Mouse (Mus musculus) erythroblast, adult 5-6 weeks (primary cell): Measurements from ENCODE around the gene Gpr19. TPM values are rescaled to one million over a fixed set of nuclear protein-coding genes. Genes with fewer than 3 reads are reported as not detected.
A peak's percentile ranks its signal among the peaks of the same experiment; 100 is the strongest.

Experiments
- ATAC-seq: replicated peaks from 2 replicates; pipeline ENCODE4 v1.8.0; 2016; ENCODE audit warnings: moderate number of reproducible peaks, mild to moderate bottlenecking, moderate TSS enrichment, inconsistent platforms; ENCODE audit not compliant: poor library complexity, low FRiP score, severe bottlenecking
- total RNA-seq, 2 experiments: library from RNA; stranded (forward) in 1 of 2; stranded (reverse) in 1 of 2; fragments of 150-400 nt in 1 of 2; fragments of 200-764, 138-1000 nt in 1 of 2; gene quantifications; 2 replicates each; pipeline versions ENCODE4 v1.2.3 to v1.2.4; 2015 to 2017; ENCODE audit warnings: low replicate concordance in 2 of 2

The Gpr19 gene
- total RNA-seq, 2 experiments from 2014 or later, result 5.0 to 8.3 TPM

DNA sequence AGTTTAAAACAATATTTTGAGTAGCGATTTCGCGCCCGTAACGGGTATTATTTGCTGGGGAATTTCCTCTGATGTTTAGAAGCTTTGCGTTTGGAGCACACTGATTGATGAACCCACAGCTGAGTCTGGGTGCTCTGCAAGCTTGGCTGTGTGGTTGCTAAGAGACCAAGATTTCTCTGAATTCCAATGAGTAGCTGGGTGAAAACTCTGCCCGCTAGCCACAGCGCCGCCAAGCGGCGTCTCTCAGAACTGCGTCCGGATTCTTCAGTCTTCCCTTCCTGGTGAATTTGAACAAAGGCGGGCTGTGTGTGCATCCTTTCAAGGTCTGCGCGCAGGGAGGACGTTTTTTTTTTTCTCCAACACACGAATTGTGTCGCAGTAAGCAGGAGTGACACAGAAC, 35.2 kb downstream of the Gpr19 start:
- ATAC-seq, result peak; percentile 75

DNA sequence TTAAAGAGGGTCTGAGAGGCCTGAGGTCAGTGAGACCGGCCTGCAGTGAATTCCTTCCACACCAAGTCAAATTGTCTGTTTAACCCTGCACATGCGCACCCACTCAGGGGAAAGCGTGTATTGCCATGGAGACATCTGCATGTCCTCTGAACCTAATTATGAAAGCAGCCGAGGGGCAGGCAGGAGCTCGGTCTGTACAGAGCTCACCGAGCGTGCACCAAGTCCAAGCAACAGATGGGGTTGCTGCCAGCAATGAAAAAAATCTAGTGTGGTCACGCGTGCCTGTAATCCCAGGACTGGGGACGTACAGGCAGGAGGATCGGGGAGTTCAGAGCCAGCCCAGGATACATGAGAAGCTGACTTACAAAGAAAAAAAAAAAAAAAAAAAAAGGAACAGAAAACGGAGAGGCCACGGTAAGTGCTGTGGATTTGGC, 35.7 kb downstream of the Gpr19 start:
- ATAC-seq, result 0 out of 2 replicates have a peak, but pooled peaks have one; percentile 13

DNA sequence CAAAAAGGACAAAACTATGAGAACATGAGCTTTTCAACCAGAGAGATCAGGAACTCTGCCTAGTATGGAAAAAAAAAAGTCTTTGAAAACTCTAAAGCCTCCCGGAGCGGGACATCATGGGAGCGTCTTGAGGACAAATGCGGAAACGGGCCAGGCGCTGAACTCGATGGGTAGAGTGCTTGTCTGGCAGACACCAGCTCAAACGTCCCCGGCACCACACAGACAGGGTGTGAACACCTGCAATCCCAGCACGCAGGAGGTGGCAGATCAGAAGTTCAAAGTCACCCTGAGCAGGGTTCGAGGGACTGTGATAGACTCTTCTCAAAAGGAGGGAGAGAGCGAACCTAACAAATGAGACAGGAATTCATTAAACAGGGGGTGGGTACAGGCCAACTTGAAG, 37.0 kb downstream of the Gpr19 start:
- no peak for ATAC-seq

GRCm38 (mm10) chr6:134860275-134860674, 38.1 kb downstream of the Gpr19 start:
- no peak for ATAC-seq

GRCm38 (mm10) chr6:134859021-134859420, 39.4 kb downstream of the Gpr19 start:
- no peak for ATAC-seq

GRCm38 (mm10) chr6:134855926-134856325, 42.5 kb downstream of the Gpr19 start:
- ATAC-seq, result no peak

DNA sequence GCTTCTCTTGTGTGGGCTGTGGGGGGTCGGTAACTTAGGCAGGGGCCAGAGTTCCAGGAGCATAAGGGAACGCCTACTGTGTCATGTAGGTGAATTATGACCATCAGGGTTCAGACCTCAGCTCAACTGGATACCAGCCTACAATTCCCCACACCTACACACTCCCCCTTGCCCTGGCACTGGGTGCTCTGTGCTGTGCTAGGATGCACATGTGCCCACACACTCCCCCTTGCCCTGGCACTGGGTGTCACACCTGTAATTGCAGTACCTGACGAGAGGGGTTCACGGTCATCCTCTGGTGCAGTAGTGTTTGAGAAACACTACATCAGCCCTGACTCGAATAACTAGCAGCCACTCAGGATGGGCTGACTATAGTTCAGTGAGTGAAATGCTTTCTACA, 43.6 kb downstream of the Gpr19 start:
- no peak for ATAC-seq

DNA sequence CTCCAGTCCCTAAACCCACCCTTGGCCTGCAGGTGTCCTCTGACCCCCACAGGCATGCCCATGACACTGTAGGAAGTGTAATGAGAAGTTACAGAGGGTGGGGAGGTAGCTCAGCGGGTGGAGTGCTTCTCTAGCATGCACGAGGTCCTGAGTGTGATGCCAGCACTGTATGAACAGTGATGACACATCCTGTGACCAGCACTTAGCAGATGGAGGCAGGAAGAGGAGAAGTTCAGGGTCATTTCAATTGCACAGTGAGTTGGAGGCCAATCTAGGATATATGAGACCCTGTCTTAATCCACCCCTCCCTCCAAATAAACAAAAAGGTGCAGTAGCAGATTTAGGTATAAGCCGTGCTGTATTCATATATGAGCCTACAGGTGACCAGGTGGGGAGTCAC, 48.4 kb downstream of the Gpr19 start:
- no peak for ATAC-seq

DNA sequence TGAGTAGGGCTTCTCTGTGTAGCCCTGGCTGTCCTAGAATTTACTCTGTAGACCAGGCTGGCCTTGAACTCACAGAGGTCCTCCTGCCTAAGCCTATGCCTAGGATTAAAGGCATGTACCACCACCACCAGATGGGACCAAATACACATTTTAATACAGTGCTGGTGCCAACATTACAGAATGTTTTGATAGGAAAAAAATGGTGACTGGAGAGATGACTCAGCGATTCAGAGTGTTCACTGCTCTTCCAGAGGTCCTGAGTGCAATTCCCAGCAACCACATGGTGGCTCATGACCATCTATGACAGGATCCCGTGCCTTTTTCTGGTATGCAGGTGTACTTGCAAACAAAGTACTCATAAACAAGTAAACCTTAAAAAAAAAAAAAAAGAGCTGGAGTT, 48.9 kb downstream of the Gpr19 start:
- no peak for ATAC-seq

DNA sequence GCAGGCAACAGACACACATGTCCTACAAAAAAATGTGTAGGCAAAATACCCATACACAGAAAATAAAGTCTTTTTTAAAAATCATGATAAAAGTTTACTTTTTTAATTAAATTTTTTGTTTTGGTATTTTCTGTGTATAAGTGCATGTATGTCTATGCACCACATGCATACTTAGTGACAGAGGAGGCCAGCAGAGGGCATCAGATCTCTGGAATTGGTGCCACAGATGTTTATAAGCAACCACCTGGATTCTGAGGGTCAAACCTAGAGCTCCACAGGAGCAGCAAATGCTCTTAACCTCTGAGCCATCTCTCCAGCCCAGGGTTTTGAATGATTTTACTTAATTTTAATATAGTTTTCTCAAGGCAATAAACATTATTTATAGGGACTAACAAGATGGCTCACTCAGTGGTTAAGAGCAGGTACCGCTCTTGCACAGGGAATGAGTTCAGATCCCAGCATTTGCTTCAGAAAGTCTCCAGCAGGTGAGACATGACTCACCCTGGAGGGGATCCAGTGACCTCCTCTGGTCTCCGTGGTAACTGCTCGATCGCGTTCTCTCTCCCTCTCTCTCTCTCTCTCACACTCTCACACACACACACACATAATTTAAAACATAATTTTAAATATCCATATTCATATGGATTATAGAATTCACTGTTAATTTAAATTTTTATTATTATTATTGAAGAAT, 50.0 kb downstream of the Gpr19 start:
- ATAC-seq, result peak; percentile 73

DNA sequence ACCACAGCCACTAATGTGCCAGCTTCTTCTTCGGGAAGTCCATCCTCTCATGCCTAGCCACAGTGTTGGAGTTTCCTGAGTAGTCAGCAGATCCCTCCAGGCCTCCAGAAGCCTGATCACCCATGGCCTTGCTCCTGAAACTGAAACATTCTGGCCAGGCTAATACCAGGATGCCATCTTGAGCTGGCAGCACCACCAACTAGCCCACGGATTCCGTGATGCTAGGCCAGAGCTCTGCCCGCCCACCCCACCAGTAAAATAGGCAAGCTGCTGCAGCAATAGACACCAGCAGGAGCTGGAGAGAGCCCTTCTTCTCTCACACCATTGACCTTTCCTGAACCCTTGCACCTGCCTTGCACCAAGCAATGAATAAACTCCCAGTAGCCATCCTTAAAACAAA, 50.8 kb downstream of the Gpr19 start:
- no peak for ATAC-seq

GRCm38 (mm10) chr6:134846308-134846707, 52.1 kb downstream of the Gpr19 start:
- ATAC-seq, result no peak

- no peak for ATAC-seq
These were observed 52.7 kb downstream of the Gpr19 start for GRCm38 (mm10) chr6:134845726-134846125.

DNA sequence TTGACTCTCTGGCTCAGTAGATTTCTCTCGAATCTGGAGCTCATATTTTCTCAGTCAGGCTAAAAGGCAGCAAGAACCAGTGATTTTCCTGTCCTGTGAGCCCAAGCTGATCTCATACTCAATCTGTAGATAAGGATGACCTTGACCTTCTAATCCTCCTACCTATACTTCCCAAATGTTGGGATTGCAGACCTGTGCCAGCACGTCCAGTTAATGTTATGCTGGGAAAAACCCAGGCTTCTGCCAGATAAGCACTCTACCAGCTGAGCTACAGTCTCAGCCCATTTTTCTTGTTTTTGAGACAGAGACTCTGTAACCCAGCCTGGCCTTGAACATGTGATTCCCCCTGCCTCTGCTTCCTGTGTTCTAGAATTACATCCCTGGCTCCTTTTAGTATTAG, 58.0 kb downstream of the Gpr19 start:
- ATAC-seq, result no peak

- ATAC-seq, result no peak
These were observed 60.3 kb downstream of the Gpr19 start for GRCm38 (mm10) chr6:134838111-134838510.

DNA sequence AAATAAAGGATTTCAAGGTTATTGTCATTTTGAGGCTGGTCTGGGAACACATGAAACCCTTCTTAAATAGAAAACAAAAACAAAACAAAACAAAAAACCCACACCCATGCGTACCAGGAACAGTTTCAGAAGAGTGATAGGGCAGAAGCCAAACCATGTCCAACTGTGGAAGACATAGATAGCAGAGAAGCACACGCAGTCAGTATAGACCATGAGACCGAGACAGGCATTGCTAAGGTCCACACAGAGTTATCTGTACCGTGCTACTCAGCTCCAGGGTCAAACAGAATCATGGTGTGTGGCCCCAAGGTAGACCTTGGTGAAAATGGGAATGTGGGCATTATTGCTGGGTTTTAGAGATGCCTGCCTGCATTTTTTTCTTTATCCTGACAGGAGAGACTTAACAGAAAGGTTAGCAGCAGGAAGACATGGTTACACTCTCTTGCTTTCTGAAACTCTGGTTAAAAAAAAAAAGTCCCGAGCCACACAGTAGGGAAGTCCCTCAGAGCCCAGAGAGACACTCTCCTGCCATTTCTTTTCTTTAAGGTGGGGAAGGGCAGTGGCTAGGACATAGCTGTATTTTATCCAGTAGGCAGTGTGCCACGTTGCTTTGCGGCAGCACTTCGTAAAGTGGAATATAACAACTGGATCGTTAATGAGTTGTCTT, 63.7 kb downstream of the Gpr19 start:
- ATAC-seq, result peak; percentile 51

DNA sequence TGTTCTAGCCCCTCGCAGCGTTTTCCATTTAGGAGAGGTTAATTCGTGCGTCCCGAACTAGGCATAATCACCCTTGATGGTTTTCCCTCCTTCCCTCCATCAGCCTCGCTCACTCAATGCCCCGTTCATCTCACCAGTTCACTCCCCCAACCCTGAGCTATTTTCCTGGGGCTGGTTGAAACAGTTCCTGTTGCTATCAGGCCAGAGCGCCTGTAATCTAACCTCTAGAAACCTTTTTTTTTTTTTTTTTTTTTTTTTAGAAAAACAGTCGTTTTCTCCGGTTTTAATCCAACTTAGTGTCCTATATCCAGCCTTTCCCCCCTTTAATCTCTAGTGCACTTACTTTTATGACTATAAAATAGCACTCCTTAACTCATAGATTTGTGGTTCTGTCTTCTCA, 67.6 kb downstream of the Gpr19 start:
- no peak for ATAC-seq

DNA sequence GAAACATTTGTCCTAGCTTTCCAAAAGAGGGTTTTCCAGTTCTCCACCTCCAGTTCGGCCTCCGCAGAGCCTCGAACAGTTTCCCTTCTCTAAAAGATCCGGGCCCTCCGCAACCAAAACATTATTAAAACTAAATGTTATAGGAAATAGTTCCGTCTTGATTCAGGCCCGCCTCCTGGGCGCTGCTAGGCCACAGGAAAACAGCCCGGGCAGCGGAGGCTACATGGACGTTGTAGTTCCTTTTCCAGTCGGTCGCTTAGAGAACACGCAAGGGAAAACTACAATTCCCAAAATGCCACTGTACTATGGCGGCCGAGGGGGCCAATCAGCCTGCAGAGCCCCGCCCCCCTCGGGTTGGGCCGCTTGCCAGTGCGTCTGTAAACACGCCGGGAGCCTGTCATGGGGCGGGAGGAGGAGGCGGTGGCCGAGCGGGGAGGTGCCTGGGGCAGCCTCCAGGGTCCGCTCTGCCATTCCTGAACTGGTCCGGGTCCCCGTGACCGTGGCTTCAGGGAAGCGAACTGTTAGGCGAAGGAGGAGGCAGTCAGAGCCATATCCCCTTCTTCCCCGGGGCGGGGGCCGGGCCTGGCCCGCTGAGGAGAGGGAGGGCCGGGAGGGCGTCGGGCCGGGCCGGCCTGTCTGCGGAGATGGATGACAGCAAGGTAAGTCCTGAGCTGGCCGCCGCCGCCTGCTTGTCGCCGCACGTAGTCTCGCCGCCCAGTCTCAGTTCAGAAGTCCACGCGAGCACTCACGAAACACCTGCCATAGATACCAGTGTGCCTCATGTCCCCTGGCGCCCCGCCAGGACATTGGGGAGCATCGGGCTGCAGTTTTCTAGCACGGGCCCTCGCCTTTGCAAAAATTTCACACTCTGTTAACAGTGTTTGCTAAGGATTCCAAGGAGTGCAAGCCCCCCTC, 68.3 kb downstream of the Gpr19 start, which contains the start of gene Crebl2:
Gene Crebl2, plus strand, starts transcription at position 369 of the 915 bp plus-strand sequence.
- peak; percentile 84 for ATAC-seq

DNA sequence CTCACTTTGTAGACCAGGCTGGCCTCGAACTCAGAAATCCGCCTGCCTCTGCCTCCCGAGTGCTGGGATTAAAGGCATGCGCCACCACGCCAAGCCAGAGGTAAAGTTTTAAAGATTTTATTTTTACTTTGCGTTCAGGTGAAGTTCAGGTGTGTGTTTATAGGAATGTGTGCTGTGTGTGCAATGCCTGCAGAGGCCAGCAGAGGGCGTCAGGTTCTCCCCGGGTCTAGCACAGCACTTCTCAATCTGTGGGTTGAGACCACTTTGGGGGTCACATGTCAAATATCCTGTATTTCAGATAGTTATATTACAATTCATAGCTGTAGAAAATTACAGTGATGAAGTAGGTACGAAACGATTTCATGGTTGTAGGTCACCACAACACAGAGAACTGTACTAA, 75.5 kb downstream of the Gpr19 start:
- ATAC-seq, result peak; percentile 60

DNA sequence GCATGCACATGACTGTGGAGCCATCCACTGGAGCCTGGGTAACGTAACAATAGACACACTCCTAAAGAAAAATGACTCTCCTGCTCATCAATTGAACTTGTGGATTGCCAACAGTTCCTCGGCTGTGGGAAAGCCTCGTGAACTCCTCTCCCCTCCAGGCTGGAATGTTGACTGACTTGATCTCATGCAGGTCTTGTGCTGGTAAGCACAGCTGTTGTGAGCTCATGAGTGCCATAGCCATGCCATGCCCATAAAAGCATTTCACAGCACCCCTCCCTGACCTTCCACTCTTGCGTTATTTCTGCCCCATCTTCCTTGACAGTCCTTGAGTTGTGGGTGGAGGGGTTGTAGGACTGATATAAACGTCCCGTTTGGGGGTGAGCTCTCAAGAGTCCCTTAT, 78.0 kb downstream of the Gpr19 start:
- no peak for ATAC-seq
